Mouse (Mus musculus) heart, adult 8-10 months (tissue): ENCODE data around the gene Wnt6. TPM values are rescaled to one million over a fixed set of nuclear protein-coding genes. Genes with fewer than 3 reads are reported as not detected.

Experiments used
- DNase-seq: peaks from one replicate; pipeline ENCODE4 v3.0.0; 2022; ENCODE audit warnings: low spot score
- total RNA-seq, 4 experiments: library from RNA; stranded (reverse); gene quantifications; 2 replicates each; pipeline ENCODE4 v1.2.4; 2022

Wnt6 gene
- total RNA-seq, 4 experiments from 2014 or later = 0.16 to 0.69 (median 0.26) TPM

DNA sequence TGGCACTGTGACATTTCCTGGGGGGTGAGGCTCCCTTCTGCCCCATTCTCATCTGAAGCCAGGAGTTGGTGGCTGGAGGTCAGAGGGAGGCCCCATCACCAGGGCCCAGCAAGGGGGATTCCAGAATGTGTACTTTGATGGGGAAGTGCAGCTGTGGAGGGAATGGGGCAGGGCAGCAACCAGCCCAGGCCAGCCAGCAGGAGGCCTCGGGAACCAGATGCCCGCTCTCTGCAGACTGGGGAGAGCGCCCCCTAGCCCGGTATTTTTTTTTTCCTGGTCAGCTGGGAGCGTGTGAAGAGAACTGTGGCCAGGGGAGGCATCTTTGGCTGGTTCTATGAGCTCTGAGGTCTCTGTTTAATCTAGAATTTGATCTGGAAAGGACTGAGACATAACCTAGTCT is 4.1 kb downstream of the Wnt6 start:
- DNase-seq = no peak

DNA sequence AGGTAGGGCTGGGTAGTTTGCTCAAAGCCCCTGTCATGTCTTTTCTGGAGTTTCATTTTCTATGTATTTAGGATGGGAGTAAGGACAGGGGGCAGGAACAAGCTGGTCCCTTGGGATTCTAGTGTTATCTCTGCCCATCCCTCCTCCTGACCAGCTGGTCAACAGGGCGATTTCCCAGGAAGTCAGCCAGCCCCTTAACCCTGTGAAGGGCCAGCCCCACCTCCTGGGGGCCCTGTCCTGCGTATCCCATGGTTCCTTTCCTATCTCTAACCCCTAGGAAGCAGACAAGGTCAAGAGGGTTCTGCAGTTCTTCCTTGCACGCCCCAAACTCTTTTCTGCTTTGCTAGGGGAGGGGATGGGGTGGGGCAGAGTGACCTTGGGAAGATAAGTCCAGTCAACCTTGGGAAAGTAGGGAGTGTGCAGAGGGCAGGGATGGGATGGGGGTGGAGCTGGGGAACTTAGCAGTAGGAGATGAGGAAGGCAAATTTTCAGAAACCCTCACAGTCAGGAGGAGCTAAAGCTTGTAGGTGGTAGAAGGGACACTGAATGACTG is 7.3 kb downstream of the Wnt6 start:
- DNase-seq = no peak

DNA sequence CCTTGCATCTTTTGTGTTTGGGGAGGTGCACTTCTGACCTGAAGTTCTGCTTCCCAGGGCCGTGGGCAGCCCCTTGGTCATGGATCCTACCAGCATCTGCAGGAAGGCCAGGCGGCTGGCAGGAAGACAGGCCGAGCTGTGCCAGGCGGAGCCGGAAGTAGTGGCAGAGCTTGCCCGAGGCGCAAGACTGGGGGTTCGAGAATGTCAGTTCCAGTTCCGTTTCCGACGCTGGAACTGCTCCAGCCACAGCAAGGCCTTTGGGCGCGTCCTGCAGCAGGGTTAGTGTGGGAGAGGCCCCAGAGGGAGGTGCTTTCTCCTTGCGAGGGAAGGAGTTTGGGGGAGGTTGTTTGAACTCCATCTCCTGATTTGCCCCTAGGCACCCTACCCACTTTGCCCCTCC is 10.4 kb downstream of the Wnt6 start:
- DNase-seq = no peak

DNA sequence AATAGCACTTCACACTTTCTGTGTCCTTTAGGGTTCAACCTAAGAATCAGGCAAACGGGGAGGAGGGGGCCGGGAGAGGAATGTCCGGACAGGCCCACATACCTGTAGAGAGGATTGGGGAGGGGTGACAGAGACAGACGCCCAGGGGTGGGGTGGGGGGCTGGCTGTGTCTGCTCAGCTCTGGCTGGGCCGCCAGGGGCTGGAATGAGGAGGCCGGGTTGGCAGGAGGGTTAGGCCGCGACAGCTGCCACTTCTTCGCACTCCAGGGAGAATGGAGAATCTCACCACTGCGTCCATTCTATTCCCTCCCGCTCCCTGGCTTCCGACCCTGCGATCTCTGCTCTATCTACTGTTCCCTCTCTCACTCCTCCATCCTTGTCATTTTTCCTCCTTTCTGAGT is 11.9 kb downstream of the Wnt6 start:
- DNase-seq = no peak

DNA sequence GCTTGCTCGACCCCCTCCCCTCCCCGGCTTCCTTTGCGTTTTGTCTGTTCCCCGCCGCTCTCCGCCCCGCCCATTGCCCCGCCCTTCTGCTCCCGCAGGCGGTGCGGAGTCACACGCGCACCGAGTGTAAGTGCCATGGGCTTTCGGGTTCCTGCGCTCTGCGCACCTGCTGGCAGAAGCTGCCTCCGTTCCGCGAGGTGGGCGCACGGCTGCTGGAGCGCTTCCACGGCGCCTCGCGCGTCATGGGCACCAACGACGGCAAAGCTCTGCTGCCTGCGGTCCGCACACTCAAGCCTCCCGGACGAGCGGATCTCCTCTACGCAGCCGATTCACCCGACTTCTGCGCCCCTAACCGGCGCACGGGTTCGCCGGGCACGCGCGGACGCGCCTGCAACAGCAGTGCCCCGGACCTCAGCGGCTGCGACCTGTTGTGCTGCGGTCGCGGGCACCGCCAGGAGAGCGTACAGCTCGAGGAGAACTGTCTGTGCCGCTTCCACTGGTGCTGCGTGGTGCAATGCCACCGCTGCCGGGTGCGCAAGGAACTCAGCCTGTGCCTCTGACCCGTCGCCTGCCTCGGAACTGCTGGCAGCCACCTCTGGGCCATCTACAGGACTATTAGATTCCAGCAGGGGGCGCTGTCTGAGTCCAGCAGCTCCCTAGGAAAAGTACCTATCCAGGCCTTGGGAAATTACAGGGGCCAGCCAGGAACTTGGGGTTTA is 12.5 kb downstream of the Wnt6 start:
- DNase-seq = peak; percentile 31

DNA sequence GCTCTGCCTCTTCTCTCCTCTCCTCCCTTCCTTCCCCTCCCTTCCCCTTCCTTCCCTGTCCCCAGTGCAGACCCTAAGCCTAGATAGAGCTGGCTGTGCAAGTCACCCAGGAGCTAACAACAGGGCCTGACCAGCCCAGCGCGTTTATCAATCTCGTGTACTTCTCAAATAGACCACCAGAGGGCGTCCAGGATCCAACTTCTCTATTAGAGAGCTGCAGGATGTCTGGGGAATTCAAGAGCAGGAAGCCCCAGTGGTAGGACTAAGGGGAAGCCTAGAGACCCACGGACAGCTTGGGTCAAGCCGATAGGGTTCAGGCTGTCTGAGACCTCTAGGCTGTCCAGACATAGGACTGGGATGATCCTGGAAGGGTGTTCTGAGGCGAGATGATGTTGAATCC is 16.2 kb downstream of the Wnt6 start:
- DNase-seq = peak; percentile 81

DNA sequence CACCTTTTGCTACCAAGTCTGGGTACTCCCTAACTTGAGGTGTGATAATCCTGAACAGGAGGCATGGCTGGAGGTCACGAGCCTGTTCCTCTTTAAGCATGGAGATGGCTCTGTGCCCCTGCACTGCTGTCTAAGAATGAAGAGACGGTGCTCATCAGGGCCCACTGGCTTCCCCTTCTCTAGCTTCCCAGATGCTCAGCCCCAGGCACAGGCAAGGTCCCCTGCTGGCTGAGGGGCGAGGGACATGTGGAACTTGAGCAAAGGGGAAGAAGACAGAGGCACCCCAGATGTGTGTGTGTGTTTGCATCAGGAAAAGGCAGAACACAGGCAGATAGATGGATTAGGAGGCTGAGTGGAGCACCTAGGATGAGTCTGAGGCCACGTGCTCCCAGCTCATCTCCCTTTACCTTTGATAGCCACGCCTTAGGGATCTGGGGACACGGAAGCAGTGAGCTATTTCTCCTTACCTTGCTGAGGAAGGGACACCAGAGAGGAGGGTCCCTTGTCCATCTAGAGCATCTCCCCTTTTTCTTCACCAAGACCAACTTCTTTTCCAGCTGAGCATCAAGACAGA is 17.0 kb downstream of the Wnt6 start:
- DNase-seq = no peak

DNA sequence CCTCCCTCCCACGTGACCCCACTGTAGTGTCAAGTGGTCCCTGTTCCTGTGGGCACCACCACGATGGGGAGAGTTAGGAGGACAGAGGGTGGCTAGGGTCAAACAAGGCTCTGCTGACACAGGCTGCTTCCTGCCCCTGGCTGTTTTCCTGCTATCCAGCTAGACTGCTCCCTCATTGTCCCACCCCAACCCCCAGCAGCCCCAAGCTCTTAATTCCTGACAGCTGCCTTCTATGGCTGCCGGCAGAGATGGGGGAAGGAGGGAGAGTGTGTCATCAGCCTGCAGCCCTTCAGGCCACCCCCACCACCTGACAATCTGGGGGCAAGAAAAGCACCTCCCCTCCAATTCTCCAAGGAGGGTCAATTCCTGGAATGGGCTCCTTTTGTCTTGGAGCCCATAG is 18.4 kb downstream of the Wnt6 start:
- DNase-seq = no peak

DNA sequence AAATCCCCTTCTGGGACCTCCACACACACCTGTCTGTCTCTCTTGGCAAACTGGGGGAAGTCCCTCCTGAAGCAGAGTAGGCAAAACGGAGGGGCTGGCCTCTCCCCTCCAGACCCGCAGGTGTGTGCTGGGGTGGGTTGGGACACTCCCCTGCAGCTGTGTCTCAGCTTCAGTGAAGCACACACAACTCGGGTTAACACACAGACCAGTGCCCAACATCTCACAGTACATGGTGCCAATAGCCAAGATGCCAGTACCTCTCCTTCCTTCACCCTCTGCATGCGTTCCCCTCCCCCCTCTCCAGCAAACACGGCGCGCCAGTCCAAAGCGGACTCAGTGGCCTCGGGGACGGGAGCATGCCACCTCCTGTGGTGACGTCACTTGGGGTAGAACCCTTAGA is 19.6 kb downstream of the Wnt6 start, which contains the start of gene Wnt10a:
Wnt10a (plus strand) TSS at position 268 of the 400 bp plus-strand sequence.
- no peak for DNase-seq

DNA sequence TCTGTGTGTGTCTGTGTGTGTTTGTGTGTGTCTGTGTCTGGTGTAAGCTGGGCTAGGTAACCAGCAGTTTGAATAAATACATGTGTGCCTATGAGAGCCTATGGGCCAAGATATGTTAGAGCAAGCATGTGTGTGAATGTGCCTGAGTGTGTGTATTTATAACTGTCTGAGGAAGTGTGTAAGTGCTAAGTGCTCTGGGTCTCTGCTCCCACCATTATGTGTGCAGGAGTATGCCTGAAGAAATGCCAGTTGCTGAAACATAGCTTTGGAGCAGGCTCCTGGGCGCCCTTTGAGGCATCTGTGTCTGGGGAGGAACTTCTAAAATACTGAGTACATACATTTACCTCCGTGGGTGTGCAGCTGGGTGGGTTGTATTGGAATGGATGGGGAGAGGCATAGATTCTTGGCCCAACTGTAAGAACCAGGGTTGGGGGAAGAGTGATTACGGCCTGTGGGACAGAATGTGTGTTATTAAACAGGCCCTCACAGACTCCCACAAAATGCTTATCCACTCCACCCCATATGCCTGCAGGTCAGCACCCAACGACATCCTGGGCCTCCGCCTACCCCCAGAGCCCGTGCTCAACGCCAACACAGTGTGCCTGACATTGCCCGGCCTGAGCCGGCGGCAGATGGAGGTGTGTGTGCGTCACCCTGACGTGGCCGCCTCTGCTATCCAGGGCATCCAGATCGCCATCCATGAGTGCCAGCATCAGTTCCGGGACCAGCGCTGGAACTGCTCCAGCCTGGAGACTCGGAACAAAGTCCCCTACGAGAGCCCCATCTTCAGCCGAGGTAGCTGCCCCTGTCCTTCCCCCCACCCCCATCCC is 21.4 kb downstream of the Wnt6 start:
- DNase-seq = no peak

DNA sequence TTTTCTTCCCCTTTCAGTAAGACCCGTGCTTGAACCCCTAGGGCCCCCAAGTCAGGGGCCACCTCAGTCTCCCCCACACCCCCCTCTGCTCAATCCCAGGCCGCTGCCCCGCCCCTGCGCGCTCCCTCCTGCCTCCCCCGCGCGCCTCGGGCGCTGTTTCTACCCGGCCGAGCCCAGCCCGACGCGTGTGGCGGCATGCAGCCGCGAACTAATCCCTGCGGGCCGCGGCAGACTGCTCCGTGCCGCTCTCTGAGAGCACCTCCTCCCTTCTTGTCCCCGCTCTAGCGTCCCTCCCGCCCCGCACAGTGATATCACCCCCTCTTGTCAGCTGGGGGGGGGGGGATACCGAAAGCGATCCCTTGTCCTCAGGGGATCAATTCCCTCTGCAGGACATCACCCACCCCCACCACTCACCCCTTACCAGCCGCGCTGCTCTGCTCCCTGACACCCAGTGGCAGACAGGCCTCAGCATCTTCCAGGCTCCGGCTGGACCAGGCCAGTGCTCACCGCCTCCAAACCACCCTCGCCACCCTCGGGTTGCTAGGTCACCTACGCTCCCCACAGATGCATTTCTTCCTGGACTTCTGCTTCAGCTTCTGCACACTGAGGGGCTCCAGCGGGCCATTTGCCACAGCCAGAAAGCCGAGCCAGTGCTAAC is 22.9 kb downstream of the Wnt6 start:
- DNase-seq = no peak

DNA sequence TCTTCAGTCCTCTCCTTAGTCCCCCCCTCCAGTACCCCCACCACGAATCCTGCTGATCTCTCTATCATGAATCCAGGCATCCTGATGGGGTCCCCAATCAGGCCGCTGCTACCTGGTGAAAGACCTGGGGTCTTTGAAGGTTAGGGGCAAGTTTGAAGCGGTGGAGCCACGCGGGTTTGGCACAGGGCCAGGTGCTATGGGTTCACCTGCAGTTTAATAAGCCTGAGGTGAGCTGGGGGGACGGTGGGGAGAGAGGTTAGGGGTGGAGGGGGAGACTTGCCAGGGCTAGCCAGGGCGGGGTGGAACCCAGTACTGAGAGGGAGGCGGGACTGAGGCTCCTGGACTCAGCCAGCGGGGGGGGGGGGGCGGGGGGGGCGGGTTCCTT is 23.4 kb downstream of the Wnt6 start:
- no peak for DNase-seq

DNA sequence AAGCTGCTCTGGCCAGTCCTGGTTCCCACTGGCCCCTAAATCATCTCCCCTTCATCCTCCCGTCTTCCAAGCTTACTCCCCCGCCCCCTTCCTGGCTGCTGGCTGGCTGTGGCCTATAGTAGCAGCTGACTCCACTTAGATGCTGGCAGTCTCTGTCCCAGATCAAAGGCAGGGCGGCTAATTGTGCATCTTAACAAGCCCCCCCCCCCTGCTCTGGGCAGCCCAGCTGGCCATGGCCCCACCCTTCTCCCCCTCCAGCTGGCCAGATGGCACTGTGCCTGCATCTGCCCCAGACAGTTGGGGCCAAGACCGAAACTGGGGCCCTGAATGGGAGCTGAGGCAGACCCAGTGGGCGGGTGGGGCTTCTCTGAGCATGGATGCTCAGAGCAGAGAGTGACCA is 25.8 kb downstream of the Wnt6 start:
- DNase-seq = no peak

DNA sequence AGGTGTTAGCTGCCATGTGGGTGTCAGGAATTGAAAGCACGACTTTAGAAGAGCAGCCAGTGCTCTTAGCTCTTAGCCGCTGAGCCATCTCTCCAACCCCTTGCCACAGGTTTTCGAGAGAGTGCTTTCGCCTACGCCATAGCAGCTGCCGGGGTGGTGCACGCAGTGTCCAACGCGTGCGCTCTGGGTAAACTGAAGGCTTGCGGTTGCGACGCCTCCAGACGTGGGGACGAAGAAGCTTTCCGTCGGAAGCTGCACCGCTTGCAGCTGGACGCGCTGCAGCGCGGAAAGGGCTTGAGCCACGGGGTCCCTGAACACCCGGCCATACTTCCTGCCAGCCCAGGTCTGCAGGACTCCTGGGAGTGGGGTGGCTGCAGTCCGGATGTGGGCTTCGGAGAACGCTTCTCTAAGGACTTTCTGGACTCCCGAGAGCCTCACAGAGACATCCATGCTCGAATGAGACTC is 28.8 kb downstream of the Wnt6 start:
- no peak for DNase-seq

DNA sequence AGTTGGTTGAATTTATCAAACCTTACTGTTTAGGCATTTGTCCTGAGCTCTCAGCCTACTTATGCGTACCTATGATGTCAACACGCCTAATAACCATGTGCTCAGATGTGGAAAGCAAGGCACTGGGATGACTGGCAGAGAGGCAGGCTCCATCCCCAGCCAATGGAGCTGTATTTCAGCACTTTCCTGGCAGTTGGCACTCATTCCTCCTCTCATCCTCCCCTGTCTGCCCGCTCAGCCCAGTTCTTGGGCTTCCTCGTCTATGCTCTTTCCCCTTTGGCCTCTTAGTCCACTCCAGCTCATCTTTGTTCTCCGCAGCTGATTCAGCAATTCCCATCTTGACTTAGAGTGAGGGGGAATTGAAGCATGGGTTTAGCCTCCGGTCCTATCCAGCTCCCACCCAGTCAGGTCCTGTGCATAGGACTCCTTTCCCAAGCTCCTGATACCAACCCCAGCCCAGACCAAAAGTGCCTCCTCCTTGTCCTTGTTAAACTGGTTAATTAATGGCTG is 30.0 kb downstream of the Wnt6 start:
- no peak for DNase-seq

DNA sequence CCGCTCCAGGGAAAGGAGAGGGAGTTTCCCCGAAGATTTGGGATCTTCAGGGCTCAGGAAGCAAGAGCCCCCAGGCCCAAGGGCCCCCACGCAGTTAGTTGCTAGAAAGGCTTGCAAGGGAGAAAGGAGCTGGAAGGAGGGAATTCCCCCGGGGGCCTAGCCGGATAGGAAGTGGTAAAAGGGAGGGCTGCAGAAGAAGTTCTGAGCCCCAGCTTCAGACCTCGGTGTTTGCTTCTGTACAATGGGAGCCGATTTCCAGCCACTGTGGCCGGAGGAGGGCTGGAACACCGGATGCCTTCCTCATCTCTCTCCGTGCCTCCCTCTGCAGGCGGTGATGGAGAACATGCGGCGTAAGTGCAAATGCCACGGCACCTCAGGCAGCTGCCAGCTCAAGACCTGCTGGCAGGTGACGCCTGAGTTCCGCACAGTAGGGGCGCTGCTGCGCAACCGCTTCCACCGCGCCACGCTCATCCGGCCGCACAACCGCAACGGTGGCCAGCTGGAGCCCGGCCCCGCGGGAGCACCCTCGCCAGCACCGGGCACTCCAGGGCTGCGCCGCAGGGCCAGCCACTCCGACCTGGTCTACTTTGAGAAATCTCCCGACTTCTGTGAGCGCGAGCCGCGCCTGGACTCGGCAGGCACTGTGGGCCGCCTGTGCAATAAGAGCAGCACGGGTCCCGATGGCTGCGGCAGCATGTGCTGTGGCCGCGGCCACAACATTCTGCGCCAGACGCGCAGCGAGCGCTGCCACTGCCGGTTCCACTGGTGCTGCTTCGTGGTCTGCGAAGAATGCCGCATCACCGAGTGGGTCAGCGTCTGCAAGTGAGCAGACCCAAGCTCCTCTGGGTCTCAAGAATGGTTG is 31.3 kb downstream of the Wnt6 start:
- DNase-seq = peak; percentile 44

DNA sequence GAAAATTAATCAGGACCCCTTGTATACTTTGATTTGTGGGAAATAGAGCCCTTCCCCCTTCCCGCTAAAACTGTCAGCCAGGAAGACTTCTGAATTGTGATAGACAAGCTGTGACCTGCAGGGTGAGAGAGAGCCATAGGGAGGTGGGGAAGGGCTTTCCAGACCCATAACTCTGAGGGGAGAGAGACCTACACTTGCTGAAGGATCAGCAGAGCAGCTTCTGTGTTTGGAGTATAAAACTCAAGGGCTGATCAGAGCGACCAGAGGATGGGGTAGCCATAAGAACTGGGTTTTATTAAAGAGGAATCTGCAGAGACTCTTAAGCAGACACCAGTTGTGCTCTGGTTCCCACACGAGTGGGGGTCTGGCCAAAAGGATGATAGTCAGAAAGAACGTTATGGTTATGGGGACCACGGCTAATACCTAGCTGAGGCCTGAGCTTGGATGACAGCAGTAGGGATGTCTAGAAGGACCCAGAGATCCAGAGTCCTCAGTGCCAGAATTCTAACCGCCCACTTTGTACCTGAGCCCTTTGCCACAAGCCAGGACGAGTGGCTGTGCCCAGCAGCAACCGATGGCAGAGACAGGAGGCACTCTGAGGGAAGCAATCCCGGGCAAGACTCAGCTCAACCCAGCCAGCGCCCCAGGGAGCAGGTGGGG is 32.6 kb downstream of the Wnt6 start:
- no peak for DNase-seq

DNA sequence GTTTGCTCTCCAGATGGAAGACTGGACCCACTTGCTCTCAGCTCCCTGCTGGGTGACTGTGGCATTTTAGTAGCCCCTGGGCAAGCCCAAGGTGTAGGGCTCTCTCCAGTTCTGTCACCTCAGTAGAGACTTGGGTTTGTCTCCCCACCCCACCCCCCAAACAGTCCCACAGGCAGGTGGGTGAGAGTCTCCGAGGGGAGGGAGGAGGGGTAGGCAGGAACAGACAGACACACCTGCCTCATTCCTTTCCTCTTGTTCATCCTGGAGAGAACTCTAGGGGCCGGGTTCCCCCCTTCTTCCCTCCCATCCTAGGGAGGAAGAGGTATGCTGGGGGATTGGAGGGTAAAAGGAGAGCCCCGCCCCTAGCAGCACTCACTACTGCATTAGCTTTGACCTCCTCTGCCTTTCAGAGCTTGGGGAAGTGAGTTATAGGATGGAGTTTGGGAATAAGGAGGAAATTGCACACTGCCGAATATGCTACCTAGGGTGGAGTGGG is 33.7 kb downstream of the Wnt6 start:
- DNase-seq = no peak

DNA sequence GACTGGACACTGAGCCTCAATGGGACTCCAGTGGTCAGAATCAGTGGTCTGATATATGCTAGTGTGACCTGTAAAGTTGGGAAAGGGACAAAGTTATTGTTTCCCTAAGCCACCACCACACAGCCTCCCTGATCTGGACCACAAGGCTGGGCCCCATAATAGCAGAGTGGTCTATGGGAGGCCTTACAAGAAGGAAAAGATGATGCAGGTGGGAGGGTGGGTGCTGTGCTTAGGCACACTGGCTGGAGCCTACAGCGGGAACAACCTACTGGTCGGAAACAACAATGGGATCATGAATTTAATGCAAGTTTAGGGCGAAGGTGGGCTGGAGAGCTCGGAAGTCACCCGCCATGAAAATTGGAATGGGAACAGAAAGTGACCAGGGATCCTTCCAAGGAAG is 34.2 kb downstream of the Wnt6 start:
- DNase-seq = no peak
